Mouse (Mus musculus) adrenal gland, adult 2 months (tissue): Measurements from ENCODE around the gene Gpr4. TPM values are rescaled to one million over a fixed set of nuclear protein-coding genes. Genes with fewer than 3 reads are reported as not detected.

Experiments used
- DNase-seq: peaks from one replicate; pipeline ENCODE4 v3.0.0; 2021
- polyA plus RNA-seq: library from polyadenylated mRNA; depleted of rRNA; stranded (reverse); fragments of >200 nt; gene quantifications from 2 replicates; pipeline ENCODE4 v1.2.3, GENCODE M21; 2012
- total RNA-seq, 2 experiments: library from RNA; stranded (reverse); gene quantifications; 2 replicates each; pipeline ENCODE4 v1.2.3; 2021

Gpr4 gene
- total and polyA plus RNA-seq, 3 experiments, result 6.4 to 20.4 (median 11.8) TPM

DNA sequence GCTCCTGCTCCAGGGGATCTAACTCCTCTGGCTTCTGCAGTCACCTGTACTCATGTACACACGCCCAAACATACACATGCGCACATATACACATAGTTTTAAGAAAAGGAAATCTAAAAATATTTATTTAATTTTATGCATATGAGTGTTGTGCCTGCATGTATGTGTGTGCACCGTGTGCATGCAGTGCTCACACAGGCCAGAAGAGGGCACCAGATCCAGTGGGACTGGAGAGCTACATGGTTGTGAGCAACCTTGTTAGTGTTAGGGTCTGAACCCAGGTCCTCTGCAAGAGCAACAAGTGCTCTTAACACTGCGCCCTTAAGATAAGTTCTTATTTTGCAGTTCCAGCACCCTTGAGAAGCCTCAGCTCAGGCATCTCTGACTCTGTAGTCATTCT lies 17.7 kb upstream of the Gpr4 start:
- no peak for DNase-seq

DNA sequence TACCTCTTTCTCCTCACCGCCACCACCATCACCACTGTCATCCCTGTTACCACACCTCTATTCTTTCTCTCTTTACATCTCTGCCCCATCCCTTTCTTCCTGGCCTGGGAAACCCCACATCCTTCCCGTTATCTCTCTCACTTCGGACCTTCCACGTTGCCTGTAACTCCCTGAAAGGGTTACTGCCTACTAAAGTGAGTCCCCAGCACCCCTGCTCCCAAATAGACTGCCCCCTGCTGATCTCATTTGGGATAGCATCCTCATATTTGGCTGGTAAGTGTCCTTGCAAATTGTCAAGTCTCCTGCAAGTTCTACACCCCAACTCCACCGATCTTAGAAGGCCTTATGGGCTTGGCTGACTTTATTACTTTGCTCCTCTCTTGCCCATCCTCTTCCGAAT lies 15.7 kb upstream of the Gpr4 start:
- peak; percentile 40 for DNase-seq

DNA sequence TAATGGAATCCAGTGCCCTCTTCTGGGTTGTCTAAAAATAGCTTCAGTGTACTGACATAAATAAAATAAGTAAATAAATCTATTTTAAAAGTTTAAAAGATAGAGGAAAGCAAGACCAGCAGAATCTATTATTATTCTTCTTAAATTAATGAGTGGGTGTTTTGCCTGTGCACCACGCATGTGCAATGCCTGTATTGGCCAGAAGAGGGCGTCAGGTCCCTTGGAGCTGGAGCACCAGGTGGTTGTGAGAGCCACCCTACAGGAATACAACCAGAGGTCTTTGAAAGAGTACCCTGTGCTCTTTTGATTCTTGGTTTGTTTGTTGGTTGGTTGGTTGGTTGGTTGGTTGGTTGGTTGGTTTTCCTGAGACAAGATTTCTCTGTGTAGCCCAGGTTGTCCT lies 14.4 kb upstream of the Gpr4 start:
- peak; percentile 33 for DNase-seq

DNA sequence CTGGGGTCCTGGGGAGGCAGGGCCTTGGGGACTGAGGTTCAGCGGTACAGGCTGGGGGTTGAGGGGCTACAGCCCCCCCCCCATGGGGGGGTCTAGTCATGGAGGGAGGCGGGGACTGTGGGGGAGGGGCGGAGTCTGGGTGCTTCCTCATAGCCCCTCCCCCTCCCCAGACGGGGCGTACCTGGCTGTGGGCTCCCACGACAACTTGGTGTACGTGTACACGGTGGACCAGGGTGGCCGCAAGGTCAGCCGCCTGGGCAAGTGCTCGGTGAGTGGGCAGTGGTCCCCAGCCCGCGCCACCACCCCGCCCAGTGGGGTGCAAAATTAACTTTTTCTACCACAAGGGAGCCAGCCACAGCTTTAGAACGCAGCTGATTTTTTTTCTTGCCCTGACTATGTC lies 10.7 kb upstream of the Gpr4 start:
- no peak for DNase-seq

DNA sequence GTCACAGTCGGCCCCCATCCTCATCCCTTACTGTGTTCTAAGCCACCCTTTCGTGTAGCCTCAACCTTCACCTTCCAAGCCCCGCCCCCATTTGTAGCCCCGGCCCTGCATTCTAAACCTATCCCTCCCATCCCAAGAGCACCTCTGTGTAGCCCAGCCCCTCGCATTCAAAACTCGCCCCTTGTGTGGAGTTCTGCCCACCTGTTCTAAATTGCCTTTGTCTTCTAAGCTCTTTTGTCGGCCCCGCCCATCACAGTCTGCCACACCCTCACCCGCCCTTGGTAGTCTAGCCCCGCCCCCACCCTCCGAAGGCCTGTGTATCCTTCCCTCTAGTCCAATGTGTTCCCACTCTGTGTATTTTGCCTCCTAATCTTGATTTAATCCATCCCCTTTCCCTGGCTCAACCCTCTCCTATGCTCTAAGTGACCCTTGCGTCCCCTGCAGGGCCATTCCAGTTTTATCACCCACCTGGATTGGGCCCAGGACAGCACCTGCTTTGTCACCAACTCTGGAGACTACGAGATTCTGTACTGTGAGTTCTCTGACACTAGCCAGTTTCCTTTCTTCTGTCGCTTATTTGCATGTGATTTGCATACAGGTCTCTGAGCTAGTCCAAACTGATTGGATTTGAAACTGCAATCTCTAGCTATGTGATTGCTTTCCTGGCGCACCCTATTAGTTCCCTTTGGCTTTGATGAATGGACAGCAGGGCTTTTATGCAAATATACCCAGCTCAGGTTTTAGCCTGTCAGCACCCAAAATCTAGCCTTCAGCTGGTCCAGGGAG lies 10.1 kb upstream of the Gpr4 start:
- no peak for DNase-seq

DNA sequence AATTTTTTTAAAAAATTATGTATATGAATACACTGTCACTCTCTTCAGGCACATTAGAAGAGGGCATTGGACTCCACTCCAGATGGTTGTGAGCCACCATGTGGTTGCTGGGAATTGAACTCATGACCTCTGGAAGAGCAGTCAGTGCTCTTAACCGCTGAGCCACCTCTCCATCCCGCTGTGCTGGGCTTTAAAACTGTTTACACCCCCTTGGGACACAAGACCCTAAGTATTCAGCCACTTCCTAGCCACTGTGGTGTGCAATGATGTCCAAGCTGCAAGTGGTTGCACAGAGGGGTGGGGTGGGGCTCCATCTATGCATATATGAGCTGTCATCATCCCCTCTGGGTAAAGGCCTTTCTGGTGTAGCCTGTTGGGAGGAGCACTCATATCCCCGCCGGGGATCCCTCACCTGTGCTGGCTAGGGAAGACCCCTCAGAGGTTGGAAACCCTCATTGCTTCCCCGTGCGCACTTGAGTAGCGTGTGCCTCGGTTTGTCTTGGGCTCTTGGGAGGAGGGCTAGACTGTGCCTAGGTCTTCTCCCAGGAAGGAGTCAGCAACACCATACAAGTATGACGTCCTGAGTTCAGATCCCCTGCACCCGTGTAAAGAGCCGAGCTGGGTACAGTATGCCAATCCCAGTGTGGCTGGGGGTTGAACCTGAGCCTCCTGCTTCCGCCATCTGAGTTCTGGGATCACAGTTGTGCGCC lies 4.0 kb upstream of the Gpr4 start:
- no peak for DNase-seq

DNA sequence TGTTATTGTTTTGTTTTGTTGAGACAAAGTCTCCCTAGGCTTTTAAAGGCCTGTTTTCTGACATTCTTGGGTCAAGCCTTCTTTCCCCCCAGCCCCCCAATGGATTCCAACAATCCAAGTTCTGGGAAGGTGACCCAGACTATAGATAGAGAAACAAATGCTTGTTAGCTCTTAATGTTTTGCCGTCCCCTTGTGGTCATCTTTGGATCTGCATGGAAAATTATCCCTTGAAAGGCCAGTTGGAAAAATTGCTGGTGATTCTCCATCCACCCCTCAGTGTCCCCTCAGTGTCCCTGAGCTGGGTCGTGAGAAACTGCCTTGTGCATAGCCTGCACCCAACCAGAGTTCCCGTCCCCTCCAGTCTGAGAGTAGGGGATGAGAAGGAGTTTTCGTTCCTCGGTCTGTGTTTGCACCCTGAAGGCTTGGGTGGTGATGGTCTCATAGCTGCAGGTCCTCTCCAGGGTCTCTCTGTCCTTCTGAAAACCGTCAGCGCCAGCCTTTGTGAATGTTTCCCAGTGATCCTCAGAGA lies 3.3 kb upstream of the Gpr4 start:
- DNase-seq, result peak; percentile 57

DNA sequence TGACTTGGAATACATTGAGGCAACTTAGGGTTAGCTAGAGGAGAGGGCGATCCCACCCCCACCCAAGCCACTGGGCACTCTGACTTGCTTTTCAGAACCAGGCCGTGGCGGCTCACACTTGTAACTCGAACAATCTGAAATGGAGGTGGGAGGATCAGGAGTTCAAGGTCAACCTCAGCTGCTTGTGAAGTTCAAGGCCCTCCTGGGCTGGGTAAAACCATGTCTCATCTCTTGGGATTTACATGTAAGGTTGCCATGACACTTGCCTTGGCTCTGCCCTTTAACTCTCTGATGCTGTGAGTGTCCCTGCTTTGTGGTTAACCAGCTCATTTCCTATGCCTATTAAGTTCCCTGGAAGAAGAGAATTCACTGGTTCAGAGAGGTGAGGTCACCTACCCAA lies 2.8 kb upstream of the Gpr4 start:
- DNase-seq, result peak; percentile 58

DNA sequence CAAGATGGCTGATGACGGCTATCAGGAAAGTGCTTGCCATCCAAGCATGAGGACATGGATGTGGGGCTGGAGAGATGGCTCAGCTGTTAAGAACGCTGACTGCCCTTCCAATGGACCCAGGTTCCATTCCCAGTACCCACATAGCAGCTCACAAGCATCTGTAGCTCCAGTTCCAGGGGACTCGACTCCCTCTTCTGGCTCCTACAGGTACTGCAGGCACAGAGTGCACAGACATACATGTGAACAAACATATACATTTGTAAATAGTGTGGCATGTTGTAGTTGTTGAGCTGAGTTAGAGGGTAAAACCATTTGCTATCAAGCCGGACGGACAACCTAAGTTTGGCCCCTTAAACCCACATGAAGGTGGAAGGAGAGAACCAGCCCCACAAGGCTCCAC lies 2.3 kb upstream of the Gpr4 start:
- DNase-seq, result no peak

DNA sequence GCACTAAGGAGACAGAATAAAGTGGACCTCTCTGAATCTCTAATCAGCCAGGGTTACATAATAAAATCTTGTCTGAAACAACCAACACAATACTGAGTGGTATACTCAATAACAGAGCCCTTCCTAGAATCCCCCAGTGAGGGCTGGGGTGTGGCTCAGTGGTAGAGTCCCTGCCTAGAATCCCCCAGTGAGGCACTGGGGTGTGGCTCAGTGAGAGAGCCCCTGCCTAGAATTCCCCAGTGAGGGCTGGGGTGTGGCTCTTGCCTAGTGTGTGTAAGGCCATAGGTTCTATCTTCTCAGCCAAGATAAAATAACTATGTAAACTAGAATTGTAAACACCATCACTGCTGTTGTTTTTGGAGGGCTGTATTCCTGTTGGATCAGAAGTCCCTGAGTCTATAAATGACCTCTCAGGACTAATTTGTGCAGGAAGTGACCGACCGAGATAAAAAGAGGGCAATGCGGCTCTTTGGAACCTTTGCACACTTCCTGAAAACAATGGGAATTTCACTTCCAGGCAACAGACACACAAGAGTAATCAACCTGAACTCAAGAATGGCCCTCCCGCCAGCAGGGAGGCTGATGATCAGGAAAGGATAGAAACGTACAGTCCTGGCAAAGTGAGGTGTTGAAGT lies 1.2 kb upstream of the Gpr4 start:
- no peak for DNase-seq

DNA sequence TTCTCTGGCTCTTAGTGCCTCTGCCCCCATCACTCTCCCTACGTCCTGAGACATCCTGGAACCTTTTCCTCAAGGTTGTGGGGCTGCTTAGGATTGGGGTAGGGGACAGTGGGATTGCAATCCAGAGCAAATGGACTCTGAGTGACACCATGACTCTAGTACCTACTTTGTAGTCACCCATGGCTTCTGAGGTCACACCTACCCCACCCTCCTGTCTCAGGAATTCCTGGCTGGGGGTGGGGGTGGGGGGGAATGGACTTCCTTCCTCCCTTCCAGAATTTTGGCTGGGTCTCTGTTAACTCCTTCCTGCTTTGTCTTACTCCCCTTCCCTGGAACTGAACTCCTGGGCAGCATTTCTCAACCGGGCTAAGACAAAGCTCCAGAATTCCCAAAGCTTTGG lies 1.0 kb downstream of the Gpr4 start:
- DNase-seq, result no peak

DNA sequence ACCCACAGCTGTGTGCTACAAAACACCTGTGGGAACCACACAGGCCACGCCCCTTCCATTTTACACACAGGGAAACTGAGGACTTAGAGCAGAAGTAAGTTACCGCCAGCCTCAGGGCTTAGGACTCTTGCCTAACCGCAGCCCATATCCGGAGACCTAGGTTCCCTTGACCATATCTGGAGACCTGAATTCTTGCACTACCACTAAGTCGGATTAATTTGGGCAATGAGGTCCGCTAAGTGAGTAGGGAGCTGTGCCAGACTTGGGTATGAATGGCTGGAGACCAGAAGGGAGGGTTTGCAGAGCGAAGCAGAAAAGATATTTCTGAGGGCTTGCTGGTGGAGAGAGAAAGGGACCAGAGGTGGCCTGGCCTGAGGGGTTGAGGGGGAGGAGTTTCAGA lies 2.0 kb downstream of the Gpr4 start:
- no peak for DNase-seq

DNA sequence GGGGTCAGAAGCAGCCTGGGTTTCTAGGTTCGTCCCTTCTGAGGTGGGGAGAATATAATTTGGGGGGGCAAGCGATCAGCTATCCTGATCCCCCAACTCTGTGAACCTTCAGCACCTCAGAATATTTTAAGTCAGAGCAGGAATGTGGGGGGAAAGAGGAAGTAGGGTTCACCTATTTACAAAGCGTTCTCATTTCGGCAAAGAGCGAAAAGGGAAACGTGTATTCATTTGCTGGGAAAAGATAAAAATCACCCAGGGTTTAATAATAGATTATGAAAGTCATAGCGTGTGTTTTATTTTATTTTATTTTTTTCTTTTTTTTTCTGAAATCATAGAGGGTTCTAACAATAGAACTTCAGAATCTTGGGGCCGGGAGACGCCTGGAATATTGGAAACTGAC lies 2.6 kb downstream of the Gpr4 start:
- no peak for DNase-seq

DNA sequence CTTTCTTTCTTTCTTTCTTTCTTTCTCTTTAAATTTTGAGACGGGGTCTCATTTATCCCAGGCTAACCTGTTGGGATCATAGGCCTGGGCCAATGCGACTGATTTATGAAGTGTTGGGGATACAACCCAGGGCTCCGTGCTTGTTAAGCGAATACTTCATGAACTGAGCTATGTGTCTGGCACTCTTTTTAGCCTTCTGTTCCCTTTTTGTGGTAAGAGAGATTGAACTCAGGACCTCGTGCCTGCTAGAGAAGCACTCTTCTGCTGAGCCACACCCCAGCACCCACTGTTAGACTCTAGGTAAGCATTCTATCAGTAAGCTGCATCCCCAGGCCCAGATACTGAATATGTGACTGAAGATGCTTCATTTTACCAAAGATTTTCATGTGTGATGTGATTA lies 5.2 kb downstream of the Gpr4 start:
- no peak for DNase-seq

DNA sequence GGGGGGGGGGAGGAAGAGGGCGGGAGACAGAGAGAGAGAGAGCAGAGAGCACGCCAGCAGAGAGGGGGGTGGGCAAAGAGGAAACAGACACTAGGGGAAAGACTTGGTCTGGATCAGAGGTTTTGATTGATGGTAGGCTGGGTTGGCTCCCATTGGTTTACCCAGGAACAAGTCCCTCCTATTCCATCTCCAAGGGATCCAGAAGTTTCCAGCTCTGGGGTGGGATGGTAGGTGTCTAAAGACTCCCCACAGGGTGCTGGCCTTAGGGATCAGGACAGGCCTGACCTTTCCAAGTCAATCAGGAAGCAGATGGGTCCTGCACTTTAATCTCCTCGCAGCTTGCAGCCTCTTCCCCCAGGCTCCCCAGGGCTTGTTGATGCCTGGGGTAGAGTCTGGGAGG lies 5.6 kb downstream of the Gpr4 start:
- no peak for DNase-seq

DNA sequence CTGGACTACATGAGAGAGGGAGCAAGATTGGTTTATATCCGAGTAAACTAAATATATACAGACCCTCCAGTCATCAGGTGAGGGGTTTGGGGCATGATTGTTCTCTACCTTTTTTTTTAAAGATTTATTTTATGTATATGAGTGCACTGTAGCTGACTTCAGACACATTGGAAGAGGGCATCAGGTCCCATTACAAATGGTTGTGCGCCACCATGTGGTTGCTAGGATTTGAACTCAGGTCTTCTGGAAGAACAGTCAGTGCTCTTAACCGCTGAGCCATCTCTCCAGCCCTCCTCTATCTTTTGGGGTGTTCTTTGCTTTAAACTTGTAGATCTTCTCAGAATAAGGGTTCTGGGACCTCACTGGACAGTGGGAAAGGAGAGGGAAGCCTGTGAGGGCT lies 7.7 kb downstream of the Gpr4 start:
- DNase-seq, result no peak

DNA sequence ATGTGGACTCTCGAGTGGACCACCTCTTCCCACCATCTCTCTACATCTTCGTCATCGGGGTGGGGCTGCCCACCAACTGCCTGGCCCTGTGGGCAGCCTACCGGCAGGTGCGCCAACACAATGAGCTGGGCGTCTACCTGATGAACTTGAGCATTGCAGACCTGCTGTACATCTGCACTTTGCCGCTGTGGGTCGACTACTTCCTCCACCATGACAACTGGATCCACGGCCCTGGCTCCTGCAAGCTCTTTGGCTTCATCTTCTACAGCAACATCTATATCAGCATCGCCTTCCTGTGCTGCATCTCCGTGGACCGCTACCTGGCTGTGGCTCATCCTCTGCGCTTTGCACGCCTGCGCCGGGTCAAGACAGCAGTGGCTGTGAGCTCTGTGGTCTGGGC lies 9.9 kb downstream of the Gpr4 start:
- DNase-seq, result no peak

DNA sequence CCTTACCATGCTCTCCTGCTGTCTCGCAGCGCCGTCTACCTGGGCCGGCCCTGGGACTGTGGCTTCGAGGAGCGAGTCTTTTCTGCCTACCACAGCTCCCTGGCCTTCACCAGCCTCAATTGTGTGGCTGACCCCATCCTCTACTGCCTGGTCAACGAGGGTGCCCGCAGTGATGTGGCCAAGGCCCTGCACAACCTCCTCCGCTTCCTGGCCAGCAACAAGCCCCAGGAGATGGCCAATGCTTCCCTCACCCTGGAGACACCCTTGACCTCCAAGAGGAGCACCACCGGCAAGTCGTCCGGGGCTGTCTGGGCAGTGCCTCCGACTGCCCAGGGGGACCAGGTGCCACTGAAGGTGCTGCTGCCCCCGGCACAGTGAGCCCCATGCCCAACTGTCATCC lies 10.5 kb downstream of the Gpr4 start:
- DNase-seq, result no peak

DNA sequence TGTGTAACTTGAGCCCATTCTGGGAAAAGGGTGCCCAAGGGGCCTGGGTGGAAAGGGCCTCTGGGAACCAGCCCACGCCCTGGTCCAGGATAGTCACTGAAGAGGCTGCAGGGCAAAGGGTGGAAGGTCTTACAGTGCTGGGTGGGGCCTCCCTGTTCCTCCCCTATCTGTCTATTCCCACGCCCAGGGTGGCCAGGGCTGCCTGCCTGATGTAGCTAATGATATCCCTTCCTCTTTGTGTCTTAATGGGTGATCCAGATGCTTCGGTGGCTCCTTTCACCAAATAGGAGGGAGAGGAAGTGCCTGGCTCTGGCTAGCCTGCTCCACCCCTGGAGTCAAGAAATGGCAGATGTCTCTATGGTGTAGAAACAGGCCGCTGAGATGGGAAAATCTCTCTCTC lies 12.6 kb downstream of the Gpr4 start:
- no peak for DNase-seq

DNA sequence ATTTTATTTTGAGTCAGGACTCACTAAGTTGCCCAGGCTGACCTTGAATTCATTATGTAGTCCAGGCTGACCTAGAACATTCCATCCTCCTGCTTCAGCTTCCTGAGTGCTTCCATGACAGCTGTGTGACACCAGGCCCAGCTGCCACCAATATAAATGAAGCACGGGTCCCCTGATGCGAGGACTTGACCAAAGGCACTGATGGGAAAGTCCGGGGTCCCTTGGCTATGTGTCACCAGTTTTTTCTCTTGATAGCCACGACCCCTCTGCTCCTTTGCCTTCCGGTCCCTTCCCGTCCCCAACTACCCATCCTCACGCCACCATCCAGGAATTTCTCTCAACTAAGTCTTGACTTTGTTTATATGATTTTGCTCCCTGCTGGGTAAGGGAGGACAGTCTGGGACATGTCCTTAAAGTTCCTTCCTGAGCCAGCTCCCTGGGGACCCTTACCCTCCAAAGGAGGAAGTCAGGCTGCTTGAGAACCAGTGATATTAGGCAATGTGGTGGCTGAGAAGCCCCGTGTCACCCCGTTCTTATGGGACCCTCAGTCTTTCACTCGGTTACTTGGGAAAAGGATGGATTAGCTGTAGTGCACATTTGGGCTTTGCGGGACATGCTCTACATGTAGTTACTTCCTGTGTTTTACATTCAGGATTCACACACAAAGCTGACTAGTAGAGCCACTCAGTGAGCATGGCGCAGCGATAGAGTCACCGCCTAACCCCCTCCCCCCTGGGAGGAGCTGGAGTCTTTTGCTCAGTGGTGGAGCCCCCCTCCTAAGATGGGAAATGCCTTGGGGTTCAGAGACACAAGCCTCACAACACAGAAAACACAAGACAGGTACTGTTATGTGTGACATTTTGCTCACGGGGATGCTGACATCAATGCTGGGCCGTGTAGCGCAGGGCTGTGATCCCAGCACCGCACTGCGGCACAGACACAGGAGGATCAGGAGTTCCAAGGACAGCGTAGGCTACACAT lies 14.8 kb downstream of the Gpr4 start:
- peak; percentile 68 for DNase-seq

DNA sequence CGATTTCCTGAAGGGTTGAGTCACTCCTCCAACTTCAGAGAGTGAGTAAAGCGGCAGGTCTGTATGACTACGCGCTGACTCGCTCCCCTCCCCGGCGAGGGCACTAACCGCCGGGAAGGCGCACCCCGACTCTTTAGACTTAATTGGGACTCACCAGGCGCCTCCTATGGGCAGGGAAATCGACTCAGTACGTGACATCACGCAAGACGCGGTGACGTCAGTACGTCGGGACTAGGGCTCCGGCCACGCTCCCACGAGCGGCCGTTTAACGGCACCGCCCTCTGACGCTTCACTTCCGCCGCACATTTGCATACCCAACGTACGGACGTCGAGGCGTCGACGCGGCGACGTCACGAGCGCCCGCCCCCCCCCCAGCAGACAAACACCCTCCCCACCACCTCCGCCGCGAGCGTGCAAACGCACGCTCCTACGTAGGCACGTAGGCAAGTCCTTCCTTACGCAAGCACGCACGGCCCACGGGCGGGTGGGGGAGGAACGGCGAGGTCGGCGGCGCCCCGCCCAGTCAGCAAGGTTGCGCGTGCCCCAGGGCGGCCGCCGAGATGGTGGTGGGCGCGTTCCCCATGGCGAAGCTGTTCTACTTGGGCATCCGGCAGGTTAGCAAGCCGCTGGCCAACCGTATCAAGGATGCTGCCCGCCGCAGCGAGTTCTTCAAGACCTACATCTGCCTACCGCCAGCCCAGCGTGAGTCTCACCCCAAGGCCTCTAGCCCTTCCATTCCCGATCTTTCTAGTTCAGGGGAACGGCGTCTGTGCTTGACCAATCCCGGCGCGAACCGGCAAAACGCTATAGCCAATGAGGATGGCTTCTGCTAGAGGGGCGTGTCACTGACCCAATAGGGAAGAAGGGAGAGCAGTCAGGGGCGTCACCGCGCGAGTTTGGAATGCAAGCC lies 15.8 kb downstream of the Gpr4 start, which contains the start of gene Opa3:
Gene Opa3, plus strand, starts transcription at position 452 of the 910 bp plus-strand sequence.
- DNase-seq, result peak; percentile 99
